Mouse (Mus musculus) E14TG2a.4 (cell line): ENCODE data around the gene Srsf4.

ENCODE experiments used
- CTCF ChIP-seq: conservative IDR thresholded peaks from 2 replicates; pipeline ENCODE4 v1.5.1; 2014; ENCODE audit warnings: low read length
- POU5F1 ChIP-seq: IDR thresholded peaks from 2 replicates; pipeline ENCODE4 v1.6.1; 2014; ENCODE audit warnings: low read length, borderline replicate concordance

GRCm38 (mm10) chr4:131914046-131914643 is 40.7 kb downstream of the Srsf4 start:
- TF ChIP-seq CTCF, result no peak
- no peak for TF ChIP-seq POU5F1
